Comparison of ENCODE assay signal across 8 mouse cellular contexts in the genomic region with DNA sequence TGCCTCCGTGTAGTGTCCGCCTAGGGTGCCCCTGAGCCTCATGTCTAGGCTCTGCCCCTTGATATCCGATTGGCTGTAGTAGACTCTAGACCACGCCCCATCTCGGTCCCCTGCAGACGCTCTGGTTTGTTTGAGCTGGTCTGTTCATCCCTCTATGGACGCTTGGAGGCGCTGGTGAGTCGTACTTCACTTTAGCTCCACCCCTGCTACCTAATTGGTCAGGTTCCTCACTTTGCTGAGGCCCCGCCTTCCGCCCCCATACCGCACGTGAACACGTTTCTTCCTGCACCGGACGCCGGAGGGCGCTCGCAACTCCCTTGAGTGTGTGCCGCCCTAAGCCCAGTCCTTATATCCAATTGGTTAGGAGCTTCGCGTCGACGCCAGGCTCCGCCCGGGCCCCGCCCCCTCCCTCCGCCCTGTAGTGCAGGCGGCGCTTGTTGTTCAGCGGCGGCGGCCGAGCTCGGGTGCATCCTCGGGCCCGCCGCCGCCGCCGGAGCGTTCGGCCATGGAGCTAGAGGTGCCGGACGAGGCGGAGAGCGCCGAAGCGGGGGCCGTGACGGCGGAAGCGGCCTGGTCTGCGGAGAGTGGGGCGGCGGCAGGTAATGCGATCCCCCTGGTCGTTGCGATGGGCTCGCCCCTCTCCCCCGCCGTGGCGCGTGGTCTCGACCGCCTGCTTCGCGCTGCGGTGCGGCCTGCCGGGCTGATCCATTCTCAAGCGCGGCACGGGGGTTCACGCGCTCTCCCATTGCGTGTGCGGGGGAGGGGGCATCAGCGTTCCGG. TPM values are rescaled to one million over a fixed set of nuclear protein-coding genes. Genes with fewer than 3 reads are reported as not detected.
DNase-seq lines count a peak whose midpoint lies in the region; ATAC-seq and TF ChIP-seq lines count a peak whose summit lies in the region.

A gene (plus strand): TSS at position 410 of the 780 bp plus-strand sequence.

- no peak for TF ChIP-seq CTCF in ES-Bruce4 (IDR thresholded peaks at IDR 0.05; ENCODE audit: low read depth, low read length)
- peak; percentile 97 for TF ChIP-seq CTCF in liver, postnatal 0 days (IDR thresholded peaks at IDR 0.05; ENCODE audit: low read depth)

- no peaks in the 10 kb centered on the region for H3K9me3 ChIP-seq in ES-Bruce4 (replicated peaks; ENCODE audit: control insufficient read depth, insufficient read depth, low read length, poor library complexity, severe bottlenecking)
- no peaks in the 10 kb centered on the region for H3K9me3 ChIP-seq in forebrain, embryonic 13.5 days (replicated peaks)
- H3K9me3 ChIP-seq in liver, postnatal 0 days (ENCODE audit: low read length): no peaks in the 10 kb centered on the region
- no peaks in the 10 kb centered on the region for H3K9me3 ChIP-seq in neural tube, embryonic 14.5 days (ENCODE audit: control insufficient read depth, low read length)

- peak within 1 kb of the TSS; percentile 92 for H3K4me2 ChIP-seq in forebrain, embryonic 13.5 days
- H3K4me2 ChIP-seq in liver, postnatal 0 days (ENCODE audit: low read depth, low read length): peak within 1 kb of the TSS; percentile 96
- peak within 1 kb of the TSS; percentile 92 for H3K4me2 ChIP-seq in neural tube, embryonic 14.5 days (ENCODE audit: low read depth, low read length)

- H3K27me3 ChIP-seq in ES-Bruce4 (ENCODE audit: control insufficient read depth, insufficient read depth, low read length, poor library complexity, severe bottlenecking): no peaks in the 10 kb centered on the region
- peaks cover 18% of the 10 kb centered on the region for H3K27me3 ChIP-seq in forebrain, embryonic 13.5 days
- no peaks in the 10 kb centered on the region for H3K27me3 ChIP-seq in liver, postnatal 0 days (ENCODE audit: insufficient read depth, low read length)
- H3K27me3 ChIP-seq in neural tube, embryonic 14.5 days (ENCODE audit: control insufficient read depth, insufficient read depth, low read length): no peaks in the 10 kb centered on the region; the same call in 1 of the 2 replicates

- TF ChIP-seq EP300 in ES-Bruce4 (IDR thresholded peaks at IDR 0.05; ENCODE audit: insufficient read depth, low read depth, low read length): no peak
- no peak; the same call in 1 of the 2 replicates for TF ChIP-seq EP300 in liver, postnatal 0 days (IDR thresholded peaks at IDR 0.05; ENCODE audit: low read depth)

- H3K36me3 ChIP-seq in ES-Bruce4 (ENCODE audit: control insufficient read depth, insufficient read depth, low read length, poor library complexity, severe bottlenecking): no peaks in the 10 kb centered on the region
- H3K36me3 ChIP-seq in forebrain, embryonic 13.5 days (ENCODE audit: poor library complexity, severe bottlenecking): peaks cover 10% of the 10 kb centered on the region
- no peaks in the 10 kb centered on the region; the same call in 1 of the 2 replicates for H3K36me3 ChIP-seq in liver, postnatal 0 days (replicated peaks; ENCODE audit: insufficient read depth, low read length)
- H3K36me3 ChIP-seq in neural tube, embryonic 14.5 days (ENCODE audit: control insufficient read depth, insufficient read depth, low read length): no peaks in the 10 kb centered on the region

- intact Hi-C loops in heart, postnatal 10 days (cut with DNase I): no loop called here

- no peak for TF ChIP-seq POLR2A in ES-Bruce4 (IDR thresholded peaks at IDR 0.05; ENCODE audit: insufficient read depth, low read length)

- H3K4me1 ChIP-seq in ES-Bruce4 (ENCODE audit: control insufficient read depth, insufficient read depth, low read length): peaks cover 2% of the 10 kb centered on the region
- peaks cover 49% of the 10 kb centered on the region for H3K4me1 ChIP-seq in forebrain, embryonic 13.5 days
- H3K4me1 ChIP-seq in liver, postnatal 0 days (ENCODE audit: insufficient read depth): peaks cover 61% of the 10 kb centered on the region
- H3K4me1 ChIP-seq in neural tube, embryonic 14.5 days (ENCODE audit: control insufficient read depth, insufficient read depth, low read length): peaks cover 20% of the 10 kb centered on the region

- 1% methylated on average over 42 of the region's 80 CpGs for WGBS in forebrain, embryonic 13.5 days
- under 1% methylated on average over 80 of the region's 80 CpGs for WGBS in large intestine, adult 2 months
- WGBS in liver, postnatal 0 days (ENCODE audit: insufficient replicate concordance): under 1% methylated on average over 65 of the region's 80 CpGs
- WGBS in neural tube, embryonic 14.5 days: under 1% methylated on average over 78 of the region's 80 CpGs

- DNase-seq in heart, postnatal 10 days: peak; percentile 99
- DNase-seq in large intestine, adult 2 months (ENCODE audit: low read depth, low spot score): peak; percentile 99
- peak; percentile 100 for DNase-seq in liver, postnatal 0 days
- peak; percentile 99 for DNase-seq in testis, postnatal 10 days (ENCODE audit: low spot score)

- peak within 1 kb of the TSS; percentile 23; the same call in 1 of the 2 replicates for H3K27ac ChIP-seq in ES-Bruce4 (ENCODE audit: insufficient read depth, low read length)
- peak within 1 kb of the TSS; percentile 93 for H3K27ac ChIP-seq in forebrain, embryonic 13.5 days
- peak within 1 kb of the TSS; percentile 94 for H3K27ac ChIP-seq in liver, postnatal 0 days (ENCODE audit: low read depth)
- peak within 1 kb of the TSS; percentile 84 for H3K27ac ChIP-seq in neural tube, embryonic 14.5 days (ENCODE audit: low read depth, low read length)

- peak within 1 kb of the TSS; percentile 81 for H3K9ac ChIP-seq in ES-Bruce4 (ENCODE audit: low read depth, poor library complexity, severe bottlenecking)
- peak within 1 kb of the TSS; percentile 92 for H3K9ac ChIP-seq in forebrain, embryonic 13.5 days
- H3K9ac ChIP-seq in liver, postnatal 0 days (replicated peaks): peak within 1 kb of the TSS; percentile 73
- H3K9ac ChIP-seq in neural tube, embryonic 14.5 days (replicated peaks; ENCODE audit: low read depth, low read length): peak within 1 kb of the TSS; percentile 82

- peak; percentile 69 for ATAC-seq in cerebellum, adult (ENCODE audit: insufficient number of reproducible peaks, low FRiP score, low TSS enrichment)
- peak; percentile 95 for ATAC-seq in forebrain, embryonic 13.5 days
- ATAC-seq in liver, postnatal 0 days: peak; percentile 95
- ATAC-seq in neural tube, embryonic 14.5 days (ENCODE audit: low read depth): peak; percentile 93

- peak within 1 kb of the TSS; percentile 84 for H3K4me3 ChIP-seq in ES-Bruce4 (ENCODE audit: low read depth, low read length)
- peak within 1 kb of the TSS; percentile 89 for H3K4me3 ChIP-seq in forebrain, embryonic 13.5 days
- H3K4me3 ChIP-seq in liver, postnatal 0 days (ENCODE audit: low read depth, low read length): peak within 1 kb of the TSS; percentile 72
- H3K4me3 ChIP-seq in neural tube, embryonic 14.5 days (ENCODE audit: low read depth, low read length): peak within 1 kb of the TSS; percentile 74

RNA-seq across cellular contexts. Expression of the gene that starts here (rescaled TPM):
- polyA plus RNA-seq in ES-Bruce4 (2011; ENCODE audit: insufficient read depth, insufficient read length, low read depth, missing spikeins): 28.3 and 31.5 TPM in 2 replicates
- polyA plus RNA-seq in forebrain, embryonic 13.5 days (2015; fragmentation: Nextera tagmentation; extraction: Ambion mirVana): 73.1 and 87.2 TPM in 2 replicates
- total RNA-seq in heart, postnatal 10 days (2021): 10 to 100 TPM; 43.2 to 46.4 TPM
- polyA plus RNA-seq in large intestine, adult 2 months (2012; rRNA removed): 30.6 and 43.4 TPM in 2 replicates
- polyA plus RNA-seq in liver, postnatal 0 days (2015; fragmentation: Nextera tagmentation; extraction: Ambion mirVana): 8.8 and 9.7 TPM in 2 replicates
- polyA plus RNA-seq in neural tube, embryonic 14.5 days (2014; fragmentation: Nextera tagmentation; extraction: Ambion mirVana): 133 and 140 TPM in 2 replicates

Comparison
In these comparisons a context has a peak if more than half of its experiments do, and no peak if none do; other contexts are left out.
1. Peak in every context shown above with its lines: DNase-seq, ATAC-seq, H3K4me3 ChIP-seq and H3K27ac ChIP-seq.
2. H3K27ac ChIP-seq: peak in every context shown above with its lines; median percentile 94 in liver, postnatal 0 days; 93 in forebrain, embryonic 13.5 days; 84 in neural tube, embryonic 14.5 days; 23 in ES-Bruce4.